Mouse (Mus musculus): ENCODE results near the gene Tmem80. TPM values are rescaled to one million over a fixed set of nuclear protein-coding genes. Genes with fewer than 3 reads are reported as not detected.

Tmem80 gene
- total and polyA plus RNA-seq, 3 experiments: 7.4 to 9.9 (median 8.3) TPM

GRCm38 (mm10) chr7:141315076-141315475, 12.5 kb upstream of the Tmem80 start:
- Histone ChIP-seq H3K4me3 (replicated peaks in 1 of 3; ENCODE audit: low read depth in 2 of 3, low read length in 2 of 3, poor library complexity in 1 of 3) (no peak overlapping the region), H3K9me3 (replicated peaks; ENCODE audit: low read length) (no peaks in the 10 kb centered on the region), H3K4me2 (ENCODE audit: insufficient read depth, low read depth, poor library complexity, severe bottlenecking) (no peak overlapping the region), H3K36me3 (replicated peaks in 1 of 2; ENCODE audit: control insufficient read depth in 1 of 2, insufficient read depth in 1 of 2, low read length in 1 of 2) (peaks cover 59 to 91% of the 10 kb centered on the region in 2 experiments), H3K9ac (ENCODE audit: insufficient read depth, low read depth) (no peak overlapping the region), H3K27ac (ENCODE audit: insufficient read depth, low read depth) (no peak overlapping the region), H3K27me3 (replicated peaks) (no peaks in the 10 kb centered on the region), H3K4me1 (ENCODE audit: control insufficient read depth in 1 of 2, insufficient read depth in 2 of 2) (peaks cover 0 to 3% of the 10 kb centered on the region in 2 experiments; a peak in 1 of 4 replicates), H3K79me2 (replicated peaks; ENCODE audit: control insufficient read depth, extremely low read depth, insufficient read depth, poor library complexity, severe bottlenecking) (no peaks in the 10 kb centered on the region)
- in situ Hi-C loops (cut with MboI; ENCODE audit: low pct_ligation_motif_present, low pct_unique_long_range_greater_than_20kb, low sequenced_read_pairs) (loop anchor here (5.0 kb wide), 1 partner anchor 38 kb away; the partner anchor contains the start of genes Cdhr5 and Sct), dilution Hi-C loops (cut with MboI; ENCODE audit: extremely low pct_ligation_motif_present, extremely low pct_unique_long_range_greater_than_20kb, low sequenced_read_pairs) (no loop called here)
- TF ChIP-seq PAX5 (IDR thresholded peaks at IDR 0.05; ENCODE audit: low read length) (no peak), CHD2 (IDR thresholded peaks at IDR 0.05; ENCODE audit: low read length) (no peak)
- DNase-seq (ENCODE audit: extremely low read depth): no peak

DNA sequence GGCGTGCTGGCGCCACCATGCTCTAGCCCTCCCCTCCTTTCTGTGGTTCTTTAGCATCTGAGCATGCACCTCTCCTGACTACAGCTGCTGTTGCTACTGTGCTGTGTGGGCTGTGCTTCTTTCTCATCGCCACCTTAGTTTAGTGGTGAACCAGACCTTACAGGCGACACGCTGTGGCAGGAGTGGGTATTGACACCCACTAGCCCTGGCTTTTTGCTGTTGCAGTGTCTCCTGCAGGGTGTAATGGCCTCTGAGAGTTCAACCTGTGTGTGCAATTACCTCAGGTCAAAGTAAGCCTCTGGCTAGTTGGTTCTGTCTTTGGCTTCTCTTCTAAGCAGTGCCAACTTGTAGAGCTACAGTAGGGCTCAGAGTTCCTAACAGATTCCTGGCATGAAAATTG, 11.6 kb upstream of the Tmem80 start:
- peak; percentile 61 for DNase-seq (ENCODE audit: extremely low read depth)
- Histone ChIP-seq H3K4me3 (replicated peaks in 1 of 3; ENCODE audit: low read depth in 2 of 3, low read length in 2 of 3, poor library complexity in 1 of 3) (no peak overlapping the region), H3K4me2 (ENCODE audit: insufficient read depth, low read depth, poor library complexity, severe bottlenecking) (no peak overlapping the region), H3K36me3 (replicated peaks in 1 of 2; ENCODE audit: control insufficient read depth in 1 of 2, insufficient read depth in 1 of 2, low read length in 1 of 2) (peaks cover 59 to 91% of the 10 kb centered on the region in 2 experiments), H3K9ac (ENCODE audit: insufficient read depth, low read depth) (no peak overlapping the region), H3K9me3 (replicated peaks; ENCODE audit: low read length) (no peaks in the 10 kb centered on the region), H3K27ac (ENCODE audit: insufficient read depth, low read depth) (no peak overlapping the region), H3K4me1 (ENCODE audit: control insufficient read depth in 1 of 2, insufficient read depth in 2 of 2) (peaks cover 0 to 3% of the 10 kb centered on the region in 2 experiments; a peak in 1 of 4 replicates), H3K79me2 (replicated peaks; ENCODE audit: control insufficient read depth, extremely low read depth, insufficient read depth, poor library complexity, severe bottlenecking) (no peaks in the 10 kb centered on the region), H3K27me3 (replicated peaks) (no peaks in the 10 kb centered on the region)
- no peak for TF ChIP-seq NRF1 (IDR thresholded peaks at IDR 0.05; ENCODE audit: low read depth, low read length)
- peak; percentile 57 for TF ChIP-seq RAD21 (IDR thresholded peaks at IDR 0.05; ENCODE audit: low read depth, low read length)
- peak; percentile 68 to 75 for TF ChIP-seq CTCF (conservative IDR thresholded peaks at IDR 0.05 in 1 of 2, IDR thresholded peaks at IDR 0.05 in 1 of 2; ENCODE audit: low read depth in 2 of 2, low read length in 2 of 2)
- no peak for TF ChIP-seq MYC (IDR thresholded peaks at IDR 0.05; ENCODE audit: low read depth, low read length)
- 0 out of 2 replicates have a peak, but pooled peaks have one; percentile 4 for TF ChIP-seq ZC3H11A (IDR thresholded peaks at IDR 0.05; ENCODE audit: low read depth, low read length)
- peak; percentile 87 for TF ChIP-seq SMC3 (IDR thresholded peaks at IDR 0.05; ENCODE audit: low read depth, low read length)
- dilution Hi-C loops (cut with MboI; ENCODE audit: extremely low pct_ligation_motif_present, extremely low pct_unique_long_range_greater_than_20kb, low sequenced_read_pairs) (no loop called here), in situ Hi-C loops (cut with MboI; ENCODE audit: low pct_ligation_motif_present, low pct_unique_long_range_greater_than_20kb, low sequenced_read_pairs) (loop anchor here (5.0 kb wide), 1 partner anchor 39 kb away; the partner anchor contains the start of genes Cdhr5 and Sct)

DNA sequence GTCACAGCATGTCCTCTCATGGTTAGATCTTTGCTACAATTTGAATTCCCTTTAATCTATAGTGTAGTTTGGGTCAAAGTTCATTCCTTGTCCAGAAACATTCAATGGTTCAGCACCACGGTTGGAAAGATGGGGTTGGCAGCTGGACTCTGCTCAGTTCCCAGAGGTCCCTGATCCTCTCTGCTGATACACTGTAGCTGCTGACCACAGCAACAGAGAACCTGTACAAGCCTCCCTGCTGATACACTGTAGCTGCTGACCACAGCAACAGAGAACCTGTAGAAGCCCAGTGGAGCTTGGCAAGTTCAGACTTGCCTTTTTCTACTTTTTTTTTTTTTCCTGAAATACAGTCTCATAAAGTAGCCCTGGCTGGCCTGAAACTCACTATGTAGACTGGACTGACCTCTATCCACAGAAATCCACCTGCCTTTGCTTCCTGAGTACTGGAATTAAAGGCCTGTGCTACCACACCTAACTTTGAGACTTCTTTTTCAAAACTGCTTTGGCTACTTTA, 9.9 kb upstream of the Tmem80 start:
- Histone ChIP-seq H3K36me3 (replicated peaks in 1 of 2; ENCODE audit: control insufficient read depth in 1 of 2, insufficient read depth in 1 of 2, low read length in 1 of 2) (peaks cover 58 to 91% of the 10 kb centered on the region in 2 experiments), H3K27me3 (replicated peaks) (no peaks in the 10 kb centered on the region), H3K4me1 (ENCODE audit: control insufficient read depth in 1 of 2, insufficient read depth in 2 of 2) (peaks cover 0 to 3% of the 10 kb centered on the region in 2 experiments; a peak in 1 of 4 replicates), H3K9me3 (replicated peaks; ENCODE audit: low read length) (no peaks in the 10 kb centered on the region), H3K9ac (ENCODE audit: insufficient read depth, low read depth) (no peak overlapping the region), H3K4me3 (replicated peaks in 1 of 3; ENCODE audit: low read depth in 2 of 3, low read length in 2 of 3, poor library complexity in 1 of 3) (no peak overlapping the region), H3K79me2 (replicated peaks; ENCODE audit: control insufficient read depth, extremely low read depth, insufficient read depth, poor library complexity, severe bottlenecking) (no peaks in the 10 kb centered on the region), H3K4me2 (ENCODE audit: insufficient read depth, low read depth, poor library complexity, severe bottlenecking) (no peak overlapping the region), H3K27ac (ENCODE audit: insufficient read depth, low read depth) (no peak overlapping the region)
- in situ Hi-C loops (cut with MboI; ENCODE audit: low pct_ligation_motif_present, low pct_unique_long_range_greater_than_20kb, low sequenced_read_pairs) (loop anchor here (5.0 kb wide), 1 partner anchor 40 kb away; the partner anchor contains the start of genes Cdhr5 and Sct), dilution Hi-C loops (cut with MboI; ENCODE audit: extremely low pct_ligation_motif_present, extremely low pct_unique_long_range_greater_than_20kb, low sequenced_read_pairs) (no loop called here)
- TF ChIP-seq SIN3A (IDR thresholded peaks at IDR 0.05; ENCODE audit: low read length): no peak
- no peak for TF ChIP-seq GABPA (IDR thresholded peaks at IDR 0.05; ENCODE audit: insufficient replicate concordance, low read depth, low read length)
- no peak for TF ChIP-seq JUND (conservative IDR thresholded peaks at IDR 0.05; ENCODE audit: low read depth, low read length)
- TF ChIP-seq HCFC1 (IDR thresholded peaks at IDR 0.05; ENCODE audit: low read depth, low read length): no peak
- no peak for TF ChIP-seq ETS1 (conservative IDR thresholded peaks at IDR 0.05; ENCODE audit: low read depth, low read length)
- no peak for TF ChIP-seq POLR2AphosphoS2 (IDR thresholded peaks at IDR 0.05; ENCODE audit: low read depth, low read length)
- TF ChIP-seq POLR2A (IDR thresholded peaks at IDR 0.05; ENCODE audit: low read depth, low read length): no peak
- TF ChIP-seq ZNF384 (IDR thresholded peaks at IDR 0.05; ENCODE audit: low read depth, low read length): peak; percentile 85
- no peak for TF ChIP-seq TCF12 (IDR thresholded peaks at IDR 0.05; ENCODE audit: low read depth, low read length)
- no peak for TF ChIP-seq CHD2 (IDR thresholded peaks at IDR 0.05; ENCODE audit: low read length)
- TF ChIP-seq ZMIZ1 (IDR thresholded peaks at IDR 0.05; ENCODE audit: low read depth, low read length): no peak
- TF ChIP-seq EP300 (IDR thresholded peaks at IDR 0.05; ENCODE audit: low read length): no peak
- peak; percentile 95 for TF ChIP-seq CHD1 (IDR thresholded peaks at IDR 0.05; ENCODE audit: low read depth, low read length)
- no peak for DNase-seq (ENCODE audit: extremely low read depth)

Data from CH12.LX (cell line).